Mouse (Mus musculus): ENCODE results near the gene Ddx39.

- TF ChIP-seq CTCF (conservative IDR thresholded peaks at IDR 0.05; ENCODE audit: low read length) (no peak), POU5F1 (IDR thresholded peaks at IDR 0.05; ENCODE audit: borderline replicate concordance, low read length) (no peak)
These were observed 25.6 kb downstream of the Ddx39 start for GRCm38 (mm10) chr8:83740586-83740975.
